Mouse (Mus musculus) stomach, embryonic 15.5 days (tissue): Measurements from ENCODE around the gene Clcn6. TPM values are rescaled to one million over a fixed set of nuclear protein-coding genes. Genes with fewer than 3 reads are reported as not detected.

Experiments
- ATAC-seq: fragments of 200-750 bp; cut with Nextera tagmentation; 2 replicates; pipeline ENCODE4 v1.8.0; 2017; ENCODE audit warnings: low read depth, moderate number of reproducible peaks, moderate TSS enrichment; ENCODE audit not compliant: insufficient read depth, low FRiP score
- H3K27ac ChIP-seq: fragments of 300-500 bp; sonication (generic); 2 replicates; pipeline ENCODE4 v1.5.1; 2015; ENCODE audit warnings: mild to moderate bottlenecking, inconsistent platforms
- H3K27me3 ChIP-seq: fragments of 300-500 bp; sonication (generic); replicated peaks from 2 replicates; pipeline ENCODE4 v1.6.1; 2015; ENCODE audit warnings: inconsistent platforms
- H3K36me3 ChIP-seq: fragments of 300-500 bp; sonication (generic); 2 replicates; pipeline ENCODE4 v1.6.1; 2015; ENCODE audit warnings: inconsistent platforms
- H3K4me1 ChIP-seq: fragments of 300-500 bp; sonication (generic); 2 replicates; pipeline ENCODE4 v1.6.1; 2015; ENCODE audit warnings: inconsistent platforms
- H3K4me2 ChIP-seq: fragments of 300-500 bp; sonication (generic); 2 replicates; pipeline ENCODE4 v1.6.1; 2015; ENCODE audit warnings: mild to moderate bottlenecking, inconsistent platforms
- H3K4me3 ChIP-seq: fragments of 300-500 bp; sonication (generic); replicated peaks from 2 replicates; pipeline ENCODE4 v1.5.1; 2015; ENCODE audit warnings: inconsistent platforms
- H3K9ac ChIP-seq: fragments of 300-500 bp; sonication (generic); 2 replicates; pipeline ENCODE4 v1.6.1; 2015; ENCODE audit warnings: inconsistent platforms
- H3K9me3 ChIP-seq: fragments of 300-500 bp; sonication (generic); 2 replicates; pipeline ENCODE4 v1.6.1; 2016; ENCODE audit warnings: inconsistent platforms
- WGBS: fragments of 180-500 bp; shearing (Covaris S2); methylation state at CpG from one replicate; pipeline ENCODE4 v1.1.7; 2015; 5-methylcytosine and 5-hydroxymethylcytosine counted together
- polyA plus RNA-seq: library from polyadenylated mRNA; unstranded; fragments of >200 nt; fragmentation: Nextera tagmentation; extraction: Ambion mirVana; gene quantifications from 2 replicates; pipeline ENCODE4 v1.2.1, GENCODE M21; 2015

Clcn6 gene
- polyA plus RNA-seq, 1 experiment from 2014 or later = 5.1 TPM

GRCm38 (mm10) chr4:147965712-147966111, 72.9 kb downstream of the Clcn6 start:
- Histone ChIP-seq H3K27ac (no peak overlapping the region), H3K9ac (no peak overlapping the region), H3K4me2 (no peak overlapping the region), H3K27me3 (no peaks in the 10 kb centered on the region), H3K4me3 (no peak overlapping the region), H3K9me3 (no peaks in the 10 kb centered on the region), H3K36me3 (no peaks in the 10 kb centered on the region), H3K4me1 (no peaks in the 10 kb centered on the region)
- ATAC-seq = no peak
- 66% methylated on average over 7 of the region's 7 CpGs for WGBS

DNA sequence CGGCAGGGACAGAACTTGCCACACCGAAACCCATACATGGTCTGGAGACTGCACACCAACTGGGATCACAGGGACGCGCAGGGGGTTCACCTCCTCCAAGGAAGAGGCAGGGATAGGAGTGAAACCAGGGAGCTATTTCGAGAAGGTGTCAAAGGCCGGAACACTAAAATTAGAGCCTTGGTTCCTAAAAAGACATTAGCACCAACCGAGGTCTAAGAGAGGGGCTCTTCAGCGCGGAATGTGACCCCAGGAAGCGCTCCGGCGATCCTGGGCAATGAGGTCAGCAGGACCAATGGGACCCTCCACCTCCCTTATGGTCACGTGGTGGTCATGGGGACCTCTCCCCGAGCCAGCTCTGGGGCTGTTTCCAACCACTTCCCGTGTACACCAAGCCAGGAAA, 75.0 kb downstream of the Clcn6 start:
- H3K4me2 ChIP-seq = no peak overlapping the region
- H3K4me3 ChIP-seq = no peak overlapping the region
- no peak for ATAC-seq
- H3K9me3 ChIP-seq = no peaks in the 10 kb centered on the region
- no peaks in the 10 kb centered on the region for H3K4me1 ChIP-seq
- H3K36me3 ChIP-seq = no peaks in the 10 kb centered on the region
- H3K27me3 ChIP-seq = no peaks in the 10 kb centered on the region
- WGBS = 81% methylated on average over 15 of the region's 15 CpGs
- H3K27ac ChIP-seq = no peak overlapping the region
- H3K9ac ChIP-seq = no peak overlapping the region

DNA sequence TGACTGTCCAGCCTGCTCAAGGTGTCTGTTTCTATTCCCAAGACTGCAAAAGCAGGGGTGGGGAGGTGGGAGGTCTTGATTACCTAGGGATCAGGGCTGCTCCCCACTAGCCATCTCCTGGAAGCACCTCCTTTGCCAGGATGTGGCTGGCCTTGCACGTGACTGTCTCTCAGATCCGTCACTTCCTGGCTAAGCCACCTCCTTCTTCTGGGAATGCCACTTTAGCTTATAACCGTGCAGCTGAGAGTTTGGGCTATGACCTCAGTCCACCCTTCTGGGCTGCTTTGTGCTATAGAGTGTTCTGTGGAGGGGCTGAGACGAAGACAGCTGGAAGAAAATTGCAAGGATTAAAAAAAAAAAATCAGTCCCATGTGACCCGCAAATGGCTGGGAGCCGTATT, 75.8 kb downstream of the Clcn6 start:
- no peak for ATAC-seq
- H3K4me2 ChIP-seq = no peak overlapping the region
- H3K36me3 ChIP-seq = no peaks in the 10 kb centered on the region
- H3K4me1 ChIP-seq = no peaks in the 10 kb centered on the region
- H3K27ac ChIP-seq = no peak overlapping the region
- 42% methylated on average over 6 of the region's 6 CpGs for WGBS
- H3K9ac ChIP-seq = no peak overlapping the region
- no peaks in the 10 kb centered on the region for H3K9me3 ChIP-seq
- no peak overlapping the region for H3K4me3 ChIP-seq
- no peaks in the 10 kb centered on the region for H3K27me3 ChIP-seq

- no peaks in the 10 kb centered on the region for H3K36me3 ChIP-seq
- no peak overlapping the region for H3K4me2 ChIP-seq
- H3K9me3 ChIP-seq = no peaks in the 10 kb centered on the region
- 36% methylated on average over 6 of the region's 6 CpGs for WGBS
- no peak for ATAC-seq
- no peak overlapping the region for H3K9ac ChIP-seq
- no peak overlapping the region for H3K4me3 ChIP-seq
- H3K27me3 ChIP-seq = no peaks in the 10 kb centered on the region
- H3K4me1 ChIP-seq = no peaks in the 10 kb centered on the region
- no peak overlapping the region for H3K27ac ChIP-seq
Measured at GRCm38 (mm10) chr4:147959881-147960831, 78.5 kb downstream of the Clcn6 start.

DNA sequence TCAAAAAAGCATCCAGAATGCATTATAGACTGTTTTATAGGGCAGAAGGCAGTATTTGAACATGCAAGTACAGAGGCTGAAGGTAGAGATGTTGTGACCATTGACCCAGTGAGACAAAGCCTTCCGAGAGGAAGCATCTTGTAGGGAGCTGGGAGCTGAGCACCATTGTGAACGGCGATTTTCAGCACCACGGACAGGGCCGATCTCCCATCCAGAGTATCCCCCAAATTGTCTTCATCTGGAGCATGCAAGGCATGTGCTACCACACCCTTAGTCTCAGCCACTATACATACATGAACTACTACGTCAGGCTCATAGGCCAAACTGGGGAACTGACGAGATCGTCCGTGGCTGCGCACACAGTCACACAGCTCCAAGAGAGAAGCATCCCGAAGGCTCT, 81.5 kb downstream of the Clcn6 start:
- Histone ChIP-seq H3K4me3 (no peak overlapping the region), H3K4me2 (no peak overlapping the region), H3K9me3 (no peaks in the 10 kb centered on the region), H3K4me1 (no peaks in the 10 kb centered on the region), H3K9ac (no peak overlapping the region), H3K36me3 (no peaks in the 10 kb centered on the region), H3K27ac (no peak overlapping the region), H3K27me3 (no peaks in the 10 kb centered on the region)
- WGBS = 42% methylated on average over 11 of the region's 11 CpGs
- no peak for ATAC-seq

Other genes starting within 250 kb of the Clcn6 start
- 8.6 and 9.3 TPM in 2 replicates for gene Zfp984, start 229.0 kb downstream of the Clcn6 start, polyA plus RNA-seq
- 4.4 and 5.7 TPM in 2 replicates for gene Zfp933, start 190.5 kb downstream of the Clcn6 start, polyA plus RNA-seq
- 34.6 and 37.6 TPM in 2 replicates for gene Miip, start 170.0 kb downstream of the Clcn6 start, polyA plus RNA-seq
- gene Fv1, start 169.8 kb downstream of the Clcn6 start, polyA plus RNA-seq = 8.8 and 9.8 TPM in 2 replicates
- 32.1 and 37.8 TPM in 2 replicates for gene Mfn2, start 134.1 kb downstream of the Clcn6 start, polyA plus RNA-seq
- 43.7 and 47.9 TPM in 2 replicates for gene Plod1, start 102.1 kb downstream of the Clcn6 start, polyA plus RNA-seq
- gene 2510039O18Rik, start 97.9 kb downstream of the Clcn6 start, polyA plus RNA-seq = 17.4 and 17.7 TPM in 2 replicates
- 0.23 TPM in 1 of 2 replicates, not detected in the other for gene Nppb, start 53.0 kb downstream of the Clcn6 start, polyA plus RNA-seq
- gene Nppa, start 38.1 kb downstream of the Clcn6 start, polyA plus RNA-seq = 2.4 and 2.6 TPM in 2 replicates
- 16.7 and 20.9 TPM in 2 replicates for gene Mthfr, start 256 bp upstream of the Clcn6 start, polyA plus RNA-seq
- 13.7 and 14.1 TPM in 2 replicates for gene Agtrap, start 49.2 kb upstream of the Clcn6 start, polyA plus RNA-seq
- 37.9 and 38.0 TPM in 2 replicates for gene Mad2l2, start 91.6 kb upstream of the Clcn6 start, polyA plus RNA-seq
- 0.06 and 0.14 TPM in 2 replicates for gene Draxin, start 91.9 kb upstream of the Clcn6 start, polyA plus RNA-seq
- gene Fbxo6, start 113.3 kb upstream of the Clcn6 start, polyA plus RNA-seq = 13.7 and 14.1 TPM in 2 replicates
- 7.5 and 8.0 TPM in 2 replicates for gene Fbxo44, start 121.7 kb upstream of the Clcn6 start, polyA plus RNA-seq
- 0.84 and 1.0 TPM in 2 replicates for gene Fbxo2, start 121.8 kb upstream of the Clcn6 start, polyA plus RNA-seq
- 0.10 and 0.14 TPM in 2 replicates for gene Disp3, start 249.1 kb upstream of the Clcn6 start, polyA plus RNA-seq